Mouse (Mus musculus) hindbrain, embryonic 10.5 days (tissue): ENCODE data around the gene Plk2. TPM values are rescaled to one million over a fixed set of nuclear protein-coding genes. Genes with fewer than 3 reads are reported as not detected.

Experiments used
- polyA plus RNA-seq: library from polyadenylated mRNA; unstranded; fragments of >200 nt; fragmentation: Nextera tagmentation; extraction: Ambion mirVana; gene quantifications from 2 replicates; pipeline ENCODE4 v1.2.1, GENCODE M21; 2016

The Plk2 gene
- polyA plus RNA-seq, 1 experiment from 2014 or later, result 59.9 TPM

Other genes starting within 250 kb of the Plk2 start
- gene Rab3c, start 114.0 kb upstream of the Plk2 start, polyA plus RNA-seq, result 10.1 and 35.5 TPM in 2 replicates
- 0.09 and 0.10 TPM in 2 replicates for gene Gapt, start 37.8 kb upstream of the Plk2 start, polyA plus RNA-seq